Mouse (Mus musculus) CH12.LX (cell line): ENCODE results near the gene Erbb4.

Experiments
- CTCF ChIP-seq, 2 experiments: IDR thresholded peaks in 1 of 2; conservative IDR thresholded peaks in 1 of 2; 2 replicates each; pipeline ENCODE4 v1.5.1; 2011 to 2012; ENCODE audit warnings: low read depth in 2 of 2, low read length in 2 of 2, improper control_type of control experiment in 1 of 2, inconsistent platforms in 1 of 2, mild to moderate bottlenecking in 1 of 2, moderate library complexity in 1 of 2
- ELF1 ChIP-seq: IDR thresholded peaks from 2 replicates; pipeline ENCODE4 v1.6.1; 2014; ENCODE audit warnings: low read depth, mild to moderate bottlenecking, inconsistent platforms, low read length, improper control_type of control experiment
- EP300 ChIP-seq: IDR thresholded peaks from 2 replicates; pipeline ENCODE4 v1.6.1; 2011; ENCODE audit warnings: low read length, improper control_type of control experiment
- KAT2A ChIP-seq: IDR thresholded peaks from 2 replicates; pipeline ENCODE4 v1.6.1; 2012; ENCODE audit warnings: low read length, improper control_type of control experiment, inconsistent platforms; ENCODE audit not compliant: insufficient replicate concordance
- MAZ ChIP-seq: IDR thresholded peaks from 2 replicates; pipeline ENCODE4 v1.6.1; 2012; ENCODE audit warnings: low read depth, mild to moderate bottlenecking, inconsistent platforms, low read length, improper control_type of control experiment, moderate library complexity
- POLR2A ChIP-seq: IDR thresholded peaks from 2 replicates; pipeline ENCODE4 v1.6.1; 2011; ENCODE audit warnings: low read depth, mild to moderate bottlenecking, improper control_type of control experiment, low read length
- POLR2AphosphoS2 ChIP-seq: IDR thresholded peaks from 2 replicates; pipeline ENCODE4 v1.6.1; 2011; ENCODE audit warnings: low read depth, low read length, improper control_type of control experiment
- RAD21 ChIP-seq: IDR thresholded peaks from 2 replicates; pipeline ENCODE4 v1.6.1; 2011; ENCODE audit warnings: low read depth, mild to moderate bottlenecking, low read length, improper control_type of control experiment, moderate library complexity
- TBP ChIP-seq: conservative IDR thresholded peaks from 2 replicates; pipeline ENCODE4 v1.6.1; 2011; ENCODE audit warnings: low read depth, low read length, improper control_type of control experiment
- TCF12 ChIP-seq: IDR thresholded peaks from 2 replicates; pipeline ENCODE4 v1.6.1; 2014; ENCODE audit warnings: low read depth, mild to moderate bottlenecking, inconsistent platforms, low read length, improper control_type of control experiment
- ZC3H11A ChIP-seq: IDR thresholded peaks from 2 replicates; pipeline ENCODE4 v1.6.1; 2012; ENCODE audit warnings: low read depth, mild to moderate bottlenecking, inconsistent platforms, low read length, improper control_type of control experiment
- ZKSCAN1 ChIP-seq: IDR thresholded peaks from 2 replicates; pipeline ENCODE4 v1.6.1; 2012; ENCODE audit warnings: low read depth, inconsistent platforms, low read length, improper control_type of control experiment, borderline replicate concordance
- ZNF384 ChIP-seq: IDR thresholded peaks from 2 replicates; pipeline ENCODE4 v1.6.1; 2012; ENCODE audit warnings: low read depth, low read length, improper control_type of control experiment, inconsistent platforms

- no peak for TF ChIP-seq MAZ
- no peak for TF ChIP-seq CTCF (conservative IDR thresholded peaks at IDR 0.05 in 1 of 2, IDR thresholded peaks at IDR 0.05 in 1 of 2; ENCODE audit: low read depth in 2 of 2, low read length in 2 of 2)
- no peak for TF ChIP-seq ZNF384
- TF ChIP-seq POLR2A = no peak
- TF ChIP-seq EP300 = no peak
- no peak for TF ChIP-seq ZC3H11A
- TF ChIP-seq RAD21 = no peak
- TF ChIP-seq ELF1 = no peak
- no peak for TF ChIP-seq KAT2A
- TF ChIP-seq ZKSCAN1 = no peak
- TF ChIP-seq TBP = no peak
- no peak for TF ChIP-seq POLR2AphosphoS2
- TF ChIP-seq TCF12 = no peak
These were observed 1061.3 kb downstream of the Erbb4 start for GRCm38 (mm10) chr1:68046551-68046970.
